Mouse (Mus musculus) adrenal gland, postnatal 4 days (tissue): ENCODE data around the gene Lax1. TPM values are rescaled to one million over a fixed set of nuclear protein-coding genes. Genes with fewer than 3 reads are reported as not detected.
A peak's percentile ranks its signal among the peaks of the same experiment; 100 is the strongest.
"Not testable (repeated sequence)": the region's sequence is repeated elsewhere in the genome, so short reads cannot be mapped to it uniquely, and the experiment has no call there.

Experiments used
- DNase-seq, 2 experiments: peaks; one replicate each; pipeline ENCODE4 v3.0.0; 2021 to 2022; ENCODE audit warnings: low spot score in 2 of 2, mixed read lengths in 2 of 2
- long read RNA-seq, 2 experiments: library from polyadenylated mRNA; stranded (forward); transcript quantifications; one replicate each; pipeline ENCODE4 v2.0.0; 2021
- total RNA-seq, 2 experiments: library from RNA; stranded (reverse); gene quantifications; 2 replicates each; pipeline ENCODE4 v1.2.3; 2021

The Lax1 gene
- total RNA-seq, result under 1 TPM; 0.42 to 0.73 TPM
- long read RNA-seq, experiment 1, result 0 reads
- long read RNA-seq, experiment 2, partial matches to known transcripts, result 0 of 1 reads
- long read RNA-seq, experiment 2, other reads (novel, unspliced or antisense), result 1 of 1 reads

DNA sequence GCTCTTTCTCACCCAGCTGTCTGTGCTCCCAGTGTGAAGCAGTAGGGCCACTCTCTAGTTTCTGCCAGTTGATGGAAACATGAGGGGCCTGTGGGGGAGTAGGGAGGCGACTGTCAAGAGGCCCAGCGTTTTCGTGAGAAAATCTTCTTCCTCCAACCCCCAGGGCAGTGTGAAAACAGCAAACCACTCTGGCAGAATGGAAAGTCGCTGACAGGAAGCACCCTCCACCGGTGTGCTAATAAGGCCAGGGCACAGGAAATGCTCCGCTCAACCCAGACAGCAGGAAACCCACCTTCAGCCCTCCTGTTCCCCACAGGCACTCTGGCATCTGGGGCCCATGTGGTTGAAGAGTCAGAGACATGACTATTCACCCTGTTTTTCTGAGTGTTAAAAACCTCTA, at the start of gene Lax1:
Gene Lax1, minus strand, starts transcription at position 212 of the 400 bp plus-strand sequence.
- DNase-seq, result no peak

DNA sequence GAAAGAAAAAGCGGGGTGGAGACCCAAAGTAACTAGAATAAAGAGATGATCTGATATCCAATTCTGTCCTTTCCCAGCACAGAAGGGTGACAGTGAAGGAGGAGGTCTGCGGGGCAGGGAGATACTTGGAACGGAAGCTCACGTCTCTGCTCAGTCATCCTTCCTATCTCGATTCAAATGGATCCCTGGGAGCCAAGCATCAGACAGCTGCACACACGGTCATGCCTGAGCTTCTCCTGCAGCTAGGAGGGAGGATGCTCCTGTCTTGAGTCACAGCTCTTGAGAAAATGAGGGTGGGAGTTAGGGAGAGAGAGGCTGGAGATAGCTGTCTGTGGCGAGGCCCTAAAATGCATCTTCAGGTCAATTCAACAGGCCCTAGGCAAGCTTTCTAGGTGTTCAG, 46.8 kb upstream of the Lax1 start:
- no peak for DNase-seq

DNA sequence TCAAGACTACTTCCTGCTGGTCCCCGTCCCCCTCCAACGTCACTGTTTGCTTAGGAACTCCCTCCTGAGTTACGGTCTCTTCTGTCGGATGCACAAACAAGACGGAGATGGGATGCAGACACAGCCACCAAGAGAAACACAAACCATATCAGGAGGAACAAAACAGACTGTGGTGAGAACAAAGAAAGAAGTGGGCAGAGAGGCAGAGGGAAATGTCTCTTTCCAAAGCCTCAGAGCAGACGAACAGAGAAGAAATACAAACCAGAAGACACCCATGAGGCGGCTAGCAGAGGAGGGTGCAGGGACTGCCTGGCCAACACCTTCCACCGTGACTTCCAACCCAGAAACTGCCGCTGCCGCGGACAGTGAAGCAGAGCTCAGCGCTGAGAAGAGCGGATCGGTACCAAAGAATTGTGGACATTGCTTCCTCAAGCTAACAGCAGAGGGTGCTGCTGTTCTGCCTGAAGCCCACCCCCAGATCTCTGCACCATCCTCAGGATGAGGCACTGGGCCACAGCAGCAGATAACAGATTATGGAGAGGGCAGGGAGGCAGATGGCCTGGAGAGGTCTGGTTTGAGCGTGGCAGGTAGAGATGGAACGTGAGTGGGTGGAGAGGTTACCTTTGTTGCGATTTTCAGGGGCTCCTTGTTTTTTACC, 46.2 kb upstream of the Lax1 start:
- peak; percentile 8 to 15 for DNase-seq

DNA sequence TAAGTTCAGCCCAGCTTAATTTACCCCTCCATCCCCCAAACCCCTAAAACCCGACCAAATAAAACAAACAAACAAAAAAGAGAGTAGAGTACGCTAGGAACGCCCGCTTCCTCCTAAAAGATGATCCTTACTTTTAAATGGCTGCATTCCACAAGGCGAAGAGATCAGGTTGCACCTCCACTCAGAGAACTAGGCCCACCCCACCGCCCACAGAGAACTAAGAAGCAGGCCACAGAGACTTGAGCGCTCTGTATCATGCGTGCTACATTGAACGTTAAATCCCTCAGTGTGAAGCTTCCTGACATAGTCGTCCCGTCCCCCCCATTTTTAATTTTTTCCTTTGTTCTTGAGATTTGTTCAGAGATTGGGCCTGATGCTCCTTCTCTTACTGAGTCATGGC, 42.9 kb upstream of the Lax1 start:
- DNase-seq, result no peak

DNA sequence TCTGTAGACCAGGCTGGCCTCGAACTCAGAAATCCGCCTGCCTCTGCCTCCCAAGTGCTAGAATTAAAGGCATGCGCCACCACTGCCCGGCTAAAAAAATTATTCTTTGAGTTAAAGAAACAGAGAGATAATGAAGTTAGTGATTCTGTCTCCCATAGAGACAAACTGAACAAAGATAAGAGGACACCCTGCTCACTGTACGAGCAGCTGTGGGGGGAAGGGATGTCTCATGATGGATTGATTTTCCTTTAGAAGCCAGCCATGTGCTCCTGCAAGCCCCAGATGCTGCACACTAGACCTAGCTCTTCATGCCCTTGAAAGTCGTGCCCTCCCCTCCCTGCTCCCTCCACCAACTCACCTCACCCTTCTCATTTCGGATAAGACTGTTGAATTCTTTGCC, 38.4 kb upstream of the Lax1 start:
- DNase-seq, result no peak

DNA sequence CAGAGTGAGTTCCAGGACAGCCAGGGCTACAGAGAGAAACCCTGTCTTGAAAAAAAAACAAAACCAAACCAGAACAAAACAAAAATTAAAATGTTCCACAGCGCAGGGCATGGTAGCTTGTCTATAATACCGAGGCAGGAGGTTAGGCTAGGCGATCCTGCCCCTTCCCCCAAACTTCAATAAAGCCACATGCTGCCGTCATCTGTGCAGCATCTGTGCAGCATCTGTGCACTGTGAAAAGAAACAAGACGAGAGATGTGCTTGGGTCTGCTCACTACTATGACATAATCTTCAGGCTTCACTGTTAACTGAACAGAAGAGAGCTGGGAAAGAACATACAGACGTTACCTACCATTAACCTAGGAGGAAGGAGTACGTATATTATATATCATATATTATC, 30.4 kb upstream of the Lax1 start:
- DNase-seq, result no peak

DNA sequence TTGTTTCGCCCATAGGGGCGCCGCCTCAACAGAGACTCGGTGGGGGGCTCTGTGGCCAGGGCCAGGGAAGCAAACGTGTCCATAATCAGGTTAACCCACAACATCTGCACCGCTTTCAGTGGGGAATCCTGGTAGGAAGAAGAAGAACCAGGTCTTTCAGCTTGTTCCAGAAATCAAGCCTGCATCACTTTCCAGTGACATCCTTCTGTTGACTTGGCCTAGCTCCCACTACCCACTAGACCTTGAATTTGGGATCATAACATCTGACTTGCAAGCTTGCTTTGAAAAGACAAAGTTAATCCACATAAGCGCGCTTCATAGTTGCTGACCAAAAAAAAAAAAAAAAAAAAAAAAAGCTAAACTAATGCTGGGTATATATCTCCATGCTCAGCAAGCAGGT, 28.9 kb upstream of the Lax1 start:
- no peak for DNase-seq

DNA sequence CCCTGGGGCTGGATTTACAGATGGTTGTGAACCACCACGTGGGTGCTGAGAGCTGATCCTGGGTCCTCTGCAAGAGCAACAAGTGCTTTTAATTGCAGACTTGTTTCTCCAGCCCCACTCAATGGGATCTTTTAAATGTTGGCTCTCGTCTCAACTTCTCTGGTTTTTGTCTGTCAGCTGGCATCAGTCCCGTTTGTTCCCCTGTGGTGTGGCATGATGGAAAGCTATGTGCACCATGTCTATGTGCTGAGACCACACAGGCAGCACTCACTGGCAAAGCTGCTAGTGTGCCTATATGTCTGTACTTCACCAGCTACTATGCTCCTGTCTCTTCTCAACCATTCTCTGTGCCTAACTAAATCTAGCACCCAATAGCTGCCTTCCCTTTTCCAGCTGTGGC, 28.4 kb upstream of the Lax1 start:
- DNase-seq, result no peak

DNA sequence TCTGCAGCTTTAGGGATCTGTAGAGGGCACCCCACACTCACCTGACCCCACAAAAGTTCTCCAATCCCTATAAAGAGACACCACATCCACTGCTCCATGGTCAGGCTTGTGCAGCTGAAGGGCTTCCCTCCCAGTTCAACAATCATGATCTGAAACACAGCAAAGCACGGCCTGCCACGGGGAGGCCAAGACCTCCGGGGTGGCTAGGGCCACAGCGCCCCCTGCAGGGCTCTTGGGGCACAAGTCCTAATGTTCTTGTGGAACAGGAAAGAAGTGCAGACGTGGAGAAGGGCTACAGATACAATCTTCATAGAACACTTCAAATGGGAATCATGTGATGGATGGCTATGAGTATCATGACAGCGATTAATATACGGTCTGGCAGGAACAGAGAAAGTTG, 26.6 kb upstream of the Lax1 start:
- DNase-seq, result peak; percentile 26 to 34

DNA sequence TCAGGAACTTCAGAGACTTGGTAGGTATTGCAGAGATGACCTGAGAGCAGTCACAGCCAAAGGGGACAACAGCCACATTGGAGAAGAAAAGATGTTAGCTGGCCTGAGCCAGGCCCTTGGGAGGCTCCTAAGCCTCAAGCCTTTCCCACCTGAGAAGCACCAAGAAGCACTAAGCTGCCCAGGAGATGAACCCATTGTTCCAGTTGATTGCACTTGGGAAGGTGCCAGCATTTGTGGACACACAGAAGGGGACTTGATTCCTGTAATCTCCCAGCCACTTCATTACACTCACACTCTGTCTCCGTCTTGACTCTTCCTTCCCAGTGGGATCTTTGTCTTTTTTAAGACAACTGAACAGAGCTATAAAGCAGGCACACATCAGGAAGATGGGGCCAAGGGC, 25.3 kb upstream of the Lax1 start:
- no peak for DNase-seq

DNA sequence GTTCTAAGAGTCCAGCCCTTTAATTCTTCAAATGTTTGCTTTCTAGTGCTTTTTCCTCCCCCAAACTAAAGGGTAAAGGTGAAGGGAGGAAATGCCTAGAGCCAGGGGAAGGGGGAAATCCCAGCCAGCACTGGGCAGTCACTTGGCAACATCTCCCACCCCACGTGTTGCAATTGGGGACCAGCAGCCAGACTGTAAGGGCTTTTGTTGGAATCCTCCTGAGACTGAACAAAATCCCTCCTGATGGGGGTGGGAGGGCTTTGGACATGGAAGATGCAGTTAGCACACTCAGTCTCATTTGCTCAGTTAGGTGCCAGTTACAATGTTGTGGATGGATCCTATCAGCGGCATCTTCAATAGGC, 23.1 kb upstream of the Lax1 start:
- DNase-seq, result no peak

DNA sequence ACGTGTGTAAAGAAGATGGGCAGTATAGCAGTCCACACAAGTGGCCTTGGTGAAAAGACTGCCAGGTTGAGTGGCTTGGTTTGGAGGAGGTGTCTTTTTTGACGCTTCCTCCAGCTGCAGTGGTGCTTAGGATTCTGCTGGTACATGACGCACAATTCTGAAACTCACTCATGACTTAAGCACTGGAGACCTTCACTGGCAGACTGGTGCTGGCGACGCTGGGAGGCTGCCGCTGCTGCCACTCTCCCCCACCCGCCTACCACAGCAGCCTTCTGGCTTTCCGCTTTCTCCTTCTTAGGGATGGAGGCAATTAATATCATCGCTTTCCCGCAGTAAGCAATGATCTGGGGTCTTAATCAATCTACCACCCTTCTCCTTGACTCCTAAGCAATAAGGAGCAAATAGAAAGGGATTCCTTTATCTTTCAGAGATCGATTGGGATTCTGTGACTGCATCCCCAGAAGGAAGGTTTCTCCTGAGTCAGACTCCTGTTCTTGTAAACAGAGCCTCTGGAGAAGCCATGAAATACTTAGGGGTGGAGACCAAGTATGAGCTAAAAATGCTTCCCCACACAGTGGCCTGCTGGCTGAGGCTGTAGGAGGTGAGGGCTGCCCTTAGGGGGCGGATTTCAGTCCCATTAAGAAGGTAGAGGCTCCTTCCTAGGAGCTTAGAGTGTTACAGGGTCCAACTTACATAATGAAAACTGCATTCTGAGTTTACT, 22.5 kb upstream of the Lax1 start:
- DNase-seq, result no peak

DNA sequence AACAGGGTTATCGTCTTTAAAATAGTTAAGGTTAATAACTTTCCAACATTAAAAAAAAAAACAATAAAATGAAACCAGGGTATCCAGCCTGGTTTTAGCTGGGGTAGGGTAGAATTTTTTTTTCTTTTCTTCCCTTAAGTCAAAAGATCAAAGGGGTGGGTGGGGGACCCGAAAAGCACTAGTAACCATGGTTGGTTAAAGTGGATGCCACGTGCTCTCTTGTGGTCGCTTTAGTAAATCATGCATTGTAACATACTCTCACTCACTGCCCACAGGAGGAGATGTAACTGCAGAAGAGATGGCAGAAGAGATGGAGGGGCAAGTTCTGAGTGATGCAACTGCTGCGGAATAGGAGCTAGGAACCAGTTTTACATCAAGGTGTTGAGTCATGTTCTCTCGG, 21.5 kb upstream of the Lax1 start:
- DNase-seq, result no peak

DNA sequence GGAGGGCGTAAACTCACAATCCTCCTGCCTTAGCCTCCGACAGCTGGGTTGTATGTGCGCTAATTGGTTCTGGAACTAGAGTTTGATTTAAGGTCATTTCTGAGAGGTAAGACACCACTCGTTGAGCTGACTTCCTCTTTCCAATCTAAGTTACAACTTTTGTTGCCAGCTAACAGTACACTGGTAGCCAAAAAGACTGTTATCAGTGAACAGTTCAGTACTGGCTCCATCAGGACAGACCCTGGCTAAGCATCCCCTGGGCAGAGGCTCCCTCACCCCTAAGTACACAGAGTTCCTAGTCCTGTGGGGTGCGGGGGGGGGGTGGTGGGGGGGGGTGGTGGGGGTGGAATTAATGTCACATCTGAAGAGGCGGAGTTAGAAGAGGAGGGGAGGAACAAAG, 21.0 kb upstream of the Lax1 start:
- no peak for DNase-seq

DNA sequence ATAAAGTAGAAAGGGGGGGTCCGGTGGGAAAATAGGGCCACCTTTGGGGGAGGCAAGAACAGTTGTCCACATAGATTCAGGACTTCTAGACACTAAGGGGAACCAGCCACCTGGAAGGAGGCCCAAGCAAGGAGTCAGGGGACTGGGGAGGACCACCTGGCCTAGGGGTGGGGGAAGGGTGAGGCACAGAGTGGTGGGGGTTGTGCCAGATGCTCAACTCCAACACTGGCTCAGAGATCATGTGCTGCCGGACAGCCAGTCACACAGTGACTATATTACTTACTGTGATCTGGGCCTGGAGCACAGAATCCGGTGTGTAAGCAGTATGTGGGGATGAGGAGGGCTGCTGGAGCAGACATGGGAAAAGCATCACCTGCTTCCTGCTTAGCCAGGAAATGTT, 19.4 kb upstream of the Lax1 start:
- DNase-seq, result no peak

DNA sequence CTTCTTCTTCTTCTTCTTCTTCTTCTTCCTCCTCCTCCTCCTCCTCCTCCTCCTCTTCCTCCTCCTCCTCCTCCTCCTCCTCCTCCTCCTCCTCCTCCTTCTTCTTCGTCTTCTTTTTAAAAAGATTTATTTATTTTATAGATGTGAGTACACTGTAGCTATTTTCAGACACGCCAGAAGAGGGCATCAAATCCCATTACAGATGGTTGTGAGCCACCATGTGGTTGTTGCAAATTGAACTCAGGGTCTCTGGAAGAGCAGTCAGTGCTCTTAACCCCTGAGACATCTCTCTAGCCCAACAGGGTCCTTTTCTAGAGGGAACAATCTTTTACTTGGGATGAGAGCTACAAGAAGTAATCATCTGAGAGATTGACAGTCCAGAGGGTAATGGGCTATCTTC, 11.9 kb upstream of the Lax1 start:
- not testable (repeated sequence) for DNase-seq

DNA sequence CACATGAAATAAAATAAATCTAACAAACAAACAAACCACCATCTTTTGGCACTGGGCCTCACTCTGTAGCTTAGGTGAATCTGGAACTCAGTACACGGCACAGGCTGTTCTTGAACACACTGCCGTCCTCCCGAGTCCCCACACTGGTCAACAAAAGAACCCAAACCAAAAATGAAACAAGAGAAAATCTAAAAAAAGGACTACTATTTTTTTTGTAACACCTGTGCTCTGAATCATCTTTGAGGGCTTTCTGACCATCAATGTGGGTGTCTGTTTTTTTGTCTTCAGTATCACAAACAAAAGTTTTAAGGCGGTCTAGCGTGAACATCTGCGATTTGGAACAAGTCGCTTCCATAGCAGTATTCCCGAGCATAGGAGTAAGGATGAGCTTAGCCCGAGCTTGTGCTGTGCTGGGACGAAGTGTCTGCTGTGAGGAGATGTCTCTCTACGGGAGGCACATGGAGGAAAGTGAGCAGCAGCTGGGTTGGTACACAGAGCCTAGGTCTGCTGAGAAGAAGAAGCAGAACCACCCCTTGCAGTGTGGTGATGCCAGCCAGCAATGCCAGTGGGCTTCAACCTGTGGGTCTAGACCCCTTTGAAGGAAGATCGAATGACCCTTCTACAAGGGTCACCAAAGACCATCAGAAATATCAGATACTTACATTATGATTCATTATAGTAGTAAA, 8.2 kb upstream of the Lax1 start:
- no peak for DNase-seq

DNA sequence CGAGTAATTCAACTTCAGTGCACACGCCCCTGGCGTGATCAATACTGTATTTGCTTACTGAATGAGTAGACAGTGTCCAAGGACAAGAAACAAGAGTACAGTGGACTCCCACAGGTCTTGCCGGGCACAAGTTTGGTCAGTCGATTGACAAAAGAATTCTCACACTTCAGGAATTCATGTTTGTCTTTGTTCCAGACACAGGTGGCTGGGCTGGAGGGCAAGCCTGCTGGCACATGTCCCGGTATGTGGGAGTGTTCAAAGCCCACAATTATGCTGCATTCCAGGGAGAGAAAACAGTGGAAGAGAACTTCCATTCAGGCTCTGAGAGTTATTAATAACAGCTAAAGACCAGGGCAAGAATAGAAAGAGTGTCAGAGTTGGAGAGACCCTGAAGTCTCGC, 6.0 kb upstream of the Lax1 start:
- DNase-seq, result no peak

DNA sequence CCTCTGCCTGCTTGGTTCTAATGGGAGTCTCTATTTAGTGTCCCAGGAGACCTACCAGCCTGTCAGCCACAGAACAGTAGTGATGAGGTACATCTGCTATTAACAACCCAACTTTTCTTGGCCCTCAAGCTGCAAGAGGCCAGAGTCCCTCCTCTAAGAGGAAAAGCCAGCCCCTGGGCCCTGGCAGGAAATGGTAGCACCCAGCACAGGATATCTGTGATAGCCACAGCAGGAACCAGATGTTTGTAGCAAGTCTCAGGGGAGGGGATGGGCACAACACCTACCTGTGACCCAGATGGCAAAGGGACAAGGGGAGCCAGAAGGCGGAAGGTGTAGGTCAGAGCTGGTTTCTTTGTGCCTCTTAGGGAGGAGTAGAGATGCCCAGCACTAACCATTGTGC, 5.0 kb upstream of the Lax1 start:
- DNase-seq, result no peak

DNA sequence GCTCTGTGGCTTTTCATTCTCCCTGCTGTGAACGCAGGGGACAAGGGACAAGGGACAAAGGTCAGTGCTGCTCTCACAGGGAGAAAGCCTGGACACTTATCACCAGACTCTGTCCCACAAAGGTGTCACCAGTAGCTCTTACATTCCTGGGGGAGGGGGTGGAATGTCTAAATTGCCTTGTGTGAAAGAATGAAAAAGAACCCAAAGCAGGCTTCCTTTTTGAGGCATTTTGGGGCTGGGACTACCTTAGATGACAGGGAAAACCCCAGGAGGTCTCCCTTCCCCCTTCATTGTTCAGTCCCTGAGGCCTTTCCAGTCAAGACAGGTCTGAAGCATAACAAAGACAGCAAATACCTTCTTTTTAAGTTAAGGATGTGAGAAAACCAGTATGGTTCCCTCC, 4.4 kb upstream of the Lax1 start:
- no peak for DNase-seq

DNA sequence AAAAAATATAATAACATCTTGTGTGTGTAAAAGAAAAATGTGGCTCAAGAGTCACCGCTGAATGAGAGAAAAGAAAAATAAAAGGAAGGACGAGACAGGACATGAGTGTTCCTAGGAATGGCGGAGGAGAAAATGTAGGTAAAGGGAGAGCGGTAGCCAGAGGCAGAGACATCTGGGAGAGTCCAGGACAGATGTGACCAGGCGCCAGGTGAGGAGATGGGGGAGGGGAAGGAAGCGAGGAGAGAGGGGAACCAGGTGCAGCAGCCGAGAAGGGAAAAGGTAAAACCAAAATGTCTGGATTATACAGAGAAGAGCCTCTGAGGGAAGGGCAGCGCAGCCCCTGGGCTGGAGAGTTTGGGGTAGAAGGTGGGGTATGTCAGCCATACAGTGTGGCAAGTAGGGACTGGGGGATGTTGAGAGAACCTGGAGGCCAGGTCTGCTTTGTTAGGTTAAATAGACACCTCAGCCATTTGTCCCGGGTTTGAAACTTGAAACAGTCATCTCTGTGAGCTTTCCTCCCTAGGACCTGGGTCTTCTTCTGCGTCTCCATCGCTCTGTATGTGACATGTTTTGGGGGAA, 3.7 kb upstream of the Lax1 start:
- DNase-seq, result no peak

DNA sequence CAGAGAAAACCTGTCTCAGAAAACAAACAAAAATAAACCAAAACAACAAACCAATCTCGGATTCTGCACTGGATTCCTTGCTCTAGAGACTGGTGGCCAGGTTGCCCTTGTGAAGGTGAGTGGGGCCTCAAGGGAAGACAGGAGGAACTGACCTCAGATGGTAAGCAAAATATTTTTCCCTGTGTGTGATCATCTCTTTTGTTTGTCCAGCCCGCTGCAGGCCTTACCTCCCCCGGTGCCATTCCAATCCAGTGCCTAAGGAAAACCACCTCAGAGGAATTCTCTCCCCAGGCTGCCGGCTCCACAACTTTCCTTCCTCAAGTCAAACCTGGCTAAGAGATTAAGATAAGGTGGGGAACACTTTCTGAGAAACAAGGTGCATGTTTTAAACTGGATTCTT, 2.3 kb upstream of the Lax1 start:
- DNase-seq, result no peak
